Mouse (Mus musculus) liver, adult 2 months (tissue): ENCODE data around the gene Cby3.

Experiments
- CTCF ChIP-seq: fragments of 200-500 bp; IDR thresholded peaks from 2 replicates; pipeline ENCODE4 v1.5.1; 2011; ENCODE audit warnings: low read depth, low read length, control low read depth
- POLR2A ChIP-seq: fragments of 200-500 bp; IDR thresholded peaks from 2 replicates; pipeline ENCODE4 v1.6.1; 2011; ENCODE audit warnings: low read length, control low read depth; ENCODE audit not compliant: insufficient read depth; ENCODE audit errors: extremely low read depth

- TF ChIP-seq CTCF: no peak
- no peak for TF ChIP-seq POLR2A
Measured at GRCm38 (mm10) chr11:50324751-50325471, 29.4 kb upstream of the Cby3 start.
